Mouse (Mus musculus) ovary, postnatal 10 days (tissue): ENCODE data around the gene Ecd.
"Not testable (repeated sequence)": the region's sequence is repeated elsewhere in the genome, so short reads cannot be mapped to it uniquely, and the experiment has no call there.

Experiments used
- DNase-seq: peaks from one replicate; pipeline ENCODE4 v3.0.0; 2022; ENCODE audit warnings: low spot score

Gene Ecd

GRCm38 (mm10) chr14:20324196-20324595, 23.7 kb downstream of the Ecd start:
- no peak for DNase-seq

DNA sequence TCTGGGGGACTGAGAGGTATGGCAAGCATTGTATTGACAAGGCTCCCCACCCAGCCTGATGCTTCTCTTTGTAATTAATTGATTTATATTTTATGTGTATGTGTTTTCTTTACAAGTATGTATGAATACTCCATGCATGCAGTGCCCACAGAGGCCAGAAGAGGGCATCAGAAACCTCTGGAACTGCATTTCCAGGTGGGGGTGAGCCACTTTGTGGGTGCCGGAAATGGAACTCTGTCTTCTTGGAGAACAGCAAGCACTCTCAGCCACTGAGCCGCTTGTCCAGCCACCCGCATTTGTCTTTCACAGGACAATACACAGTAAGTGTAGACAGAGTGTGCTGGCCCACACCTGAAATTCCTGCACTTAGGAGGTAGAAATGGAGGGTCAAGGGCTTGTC, 28.5 kb downstream of the Ecd start:
- no peak for DNase-seq

DNA sequence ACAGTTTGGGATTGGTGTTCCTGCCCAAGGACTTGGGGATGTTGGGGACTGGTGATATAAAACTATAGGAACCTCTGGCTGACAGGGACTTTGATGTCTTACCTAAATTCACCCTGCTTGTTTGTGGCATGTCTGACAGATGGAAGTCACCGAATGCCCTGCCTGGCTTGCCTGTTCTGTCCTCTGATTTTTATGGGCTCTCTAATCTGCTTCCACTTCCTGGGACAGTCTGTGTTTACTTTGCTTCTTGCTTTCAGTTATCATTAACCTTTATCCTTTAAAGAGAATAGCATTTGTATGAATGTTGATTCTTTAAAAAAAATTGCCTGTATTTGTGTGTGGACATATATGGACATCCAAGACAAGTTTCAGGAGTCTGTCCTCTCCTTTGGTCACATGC, 32.8 kb downstream of the Ecd start:
- DNase-seq: no peak

- DNase-seq: not testable (repeated sequence)
Measured at GRCm38 (mm10) chr14:20305085-20305484, 42.8 kb downstream of the Ecd start.

GRCm38 (mm10) chr14:20298131-20298530, 49.8 kb downstream of the Ecd start:
- DNase-seq: no peak

GRCm38 (mm10) chr14:20297616-20298015, 50.3 kb downstream of the Ecd start:
- no peak for DNase-seq

- DNase-seq: no peak
Measured at GRCm38 (mm10) chr14:20294947-20295346, 53.0 kb downstream of the Ecd start.

GRCm38 (mm10) chr14:20294117-20294892, 53.6 kb downstream of the Ecd start, which contains the start of gene Nudt13:
Gene Nudt13 (plus strand): TSS chr14:20294697.
- peak; percentile 33 for DNase-seq

DNA sequence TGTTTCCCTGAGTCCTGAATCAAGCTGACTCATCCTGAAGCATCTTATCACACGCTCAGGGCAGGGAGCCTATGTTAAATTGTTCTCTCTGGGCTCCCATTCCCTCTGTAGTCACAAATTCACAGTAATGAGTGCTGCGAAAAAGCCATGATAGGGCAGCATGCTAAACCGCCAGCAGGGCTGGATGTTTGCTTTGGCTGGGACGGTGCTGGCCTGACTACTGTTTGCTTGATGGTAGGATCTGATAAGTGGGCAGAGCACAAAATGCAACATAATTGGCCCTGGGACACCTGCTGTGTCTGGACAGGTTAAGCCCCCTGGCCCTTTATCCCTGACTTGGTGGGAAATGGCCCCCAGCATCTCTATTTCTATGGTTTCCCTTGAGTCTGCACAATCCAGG, 56.5 kb downstream of the Ecd start:
- DNase-seq: no peak
